In the genomic region with DNA sequence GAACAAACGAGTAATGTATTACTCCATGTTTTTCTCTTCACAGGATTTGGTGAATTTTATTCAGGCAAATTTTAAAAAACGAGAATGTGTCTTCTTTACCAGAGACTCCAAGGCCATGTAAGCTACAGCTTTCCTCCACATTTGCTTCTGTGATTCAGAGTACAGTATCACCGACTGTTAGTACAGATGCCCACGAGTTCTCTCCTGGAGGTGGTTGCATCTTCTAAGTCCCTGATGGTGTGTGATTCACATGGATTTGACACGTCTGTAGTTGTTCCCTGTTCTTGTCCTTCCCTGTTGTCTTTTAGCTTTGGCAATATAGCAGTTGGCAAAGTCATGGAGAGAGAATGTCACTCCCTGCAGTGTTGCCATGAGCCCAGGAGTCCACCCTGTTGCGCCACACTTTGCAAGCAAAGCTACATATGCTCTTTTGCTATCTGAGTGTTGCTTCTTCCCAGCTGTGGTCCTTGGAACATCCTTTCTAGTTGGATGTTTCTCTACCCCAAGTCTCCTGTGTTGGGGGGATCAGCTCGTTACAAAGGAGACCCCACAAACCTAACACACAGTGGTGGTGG, we compare ENCODE assay signal across 20 mouse cellular contexts. TPM values are rescaled to one million over a fixed set of nuclear protein-coding genes. Genes with fewer than 3 reads are reported as not detected.
"Had no signal": no experiment of that assay in that cellular context is flagged by ENCODE, and none has a peak within 500 bp of the region (broad histone marks: within the 10 kb centered on the region; RNA-seq: fewer than 3 reads in every experiment).

No protein-coding gene starts in this region.

- H3K27ac ChIP-seq: kidney, postnatal 0 days; limb, embryonic 15.5 days; liver, embryonic 12.5 days; lung, embryonic 15.5 days; midbrain, embryonic 12.5 days; neural tube, embryonic 13.5 days had no signal

- H3K9me3 ChIP-seq: limb, embryonic 15.5 days; liver, embryonic 12.5 days; lung, embryonic 15.5 days; midbrain, embryonic 12.5 days; neural tube, embryonic 13.5 days had no signal

- H3K4me2 ChIP-seq: limb, embryonic 15.5 days; liver, embryonic 12.5 days; lung, embryonic 15.5 days; midbrain, embryonic 12.5 days; neural tube, embryonic 13.5 days had no signal

- H3K4me3 ChIP-seq: limb, embryonic 15.5 days; liver, embryonic 12.5 days; lung, embryonic 15.5 days; midbrain, embryonic 12.5 days; neural tube, embryonic 13.5 days had no signal

- H3K9ac ChIP-seq: limb, embryonic 15.5 days; liver, embryonic 12.5 days; lung, embryonic 15.5 days; midbrain, embryonic 12.5 days; neural tube, embryonic 13.5 days had no signal

- H3K36me3 ChIP-seq: limb, embryonic 15.5 days; liver, embryonic 12.5 days; lung, embryonic 15.5 days; midbrain, embryonic 12.5 days; neural tube, embryonic 13.5 days had no signal

- DNase-seq: kidney, postnatal 36 days; layer of hippocampus, adult 9-11 months; layer of hippocampus, postnatal 36 days; retina, postnatal 1 day; right cerebral cortex, postnatal 4 days; spleen, adult 18-20 months; thymus, adult 2 months; thymus, postnatal 25 days had no signal

- ATAC-seq: liver, embryonic 12.5 days; midbrain, embryonic 16.5 days had no signal

- H3K27me3 ChIP-seq: limb, embryonic 15.5 days; liver, embryonic 12.5 days; lung, embryonic 15.5 days; midbrain, embryonic 12.5 days; neural tube, embryonic 13.5 days had no signal

- H3K4me1 ChIP-seq: limb, embryonic 15.5 days; liver, embryonic 12.5 days; lung, embryonic 15.5 days; midbrain, embryonic 12.5 days; neural tube, embryonic 13.5 days had no signal

RNA-seq across cellular contexts. Expression of a gene that starts 43.4 kb away (rescaled TPM):
- total RNA-seq: megakaryocyte-erythroid progenitor cell, adult 5-6 weeks had no signal
- polyA plus RNA-seq: kidney, postnatal 0 days; limb, embryonic 11.5 days; limb, embryonic 15.5 days; liver, embryonic 12.5 days; liver, embryonic 16.5 days; midbrain, embryonic 12.5 days; stomach, embryonic 14.5 days; urinary bladder, adult 2 months had no signal
